Mouse (Mus musculus) activated CD4-positive, CD25-positive, alpha-beta regulatory T cell, adult 9 weeks (primary cell): ENCODE measurements around the gene Plk4. TPM values are rescaled to one million over a fixed set of nuclear protein-coding genes. Genes with fewer than 3 reads are reported as not detected.

Source experiments
- polyA plus RNA-seq: library from polyadenylated mRNA; unstranded; fragments of 100-300 nt; shearing (Covaris generic); gene quantifications from one replicate; pipeline ENCODE4 v1.2.1, GENCODE M21; 2017

Gene Plk4
- polyA plus RNA-seq, result 15.4 TPM

GRCm38 (mm10) chr3:40799530-40800372 lies at the start of gene Plk4:
Gene Plk4 (plus strand): TSS chr3:40800019.

DNA sequence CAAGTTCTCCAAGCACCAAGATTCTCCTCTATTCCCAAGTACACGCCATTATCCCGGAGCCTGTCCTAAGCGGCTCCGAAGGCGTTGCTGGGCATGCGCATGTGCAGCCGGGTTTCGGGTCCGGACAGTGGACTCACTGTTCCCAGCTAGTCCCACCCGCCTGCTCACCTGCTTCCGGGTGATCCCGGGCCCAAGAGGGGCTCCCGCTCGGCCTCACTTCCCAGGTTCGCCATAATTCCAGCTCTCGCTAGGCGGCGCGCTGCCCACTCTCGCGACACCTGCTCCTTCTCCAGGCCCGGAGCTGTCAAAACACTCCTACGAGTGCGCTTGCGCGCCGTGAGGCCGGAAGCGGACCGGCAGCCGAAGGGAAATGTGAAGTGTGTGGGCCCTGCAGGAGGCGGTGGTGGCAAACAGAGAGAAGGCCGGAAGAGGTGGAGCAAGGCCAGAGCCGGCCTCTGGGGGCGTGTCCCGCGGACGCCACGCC lies 46.7 kb downstream of the Plk4 start, which contains the start of gene Mfsd8:
Mfsd8 (minus strand) TSS at position 414 of the 484 bp plus-strand sequence.

GRCm38 (mm10) chr3:40846957-40847017 lies 47.0 kb downstream of the Plk4 start, which contains the start of gene Abhd18:
Gene Abhd18 (plus strand): TSS chr3:40846970.

Other genes starting within 250 kb of the Plk4 start
- not detected for gene Slc25a31, start 91.2 kb upstream of the Plk4 start, polyA plus RNA-seq
- 42.0 TPM for gene Hspa4l, start 55.5 kb upstream of the Plk4 start, polyA plus RNA-seq
- gene Mfsd8, start 46.9 kb downstream of the Plk4 start, polyA plus RNA-seq, result 18.1 TPM
- 23.7 TPM for gene Abhd18, start 47.0 kb downstream of the Plk4 start, polyA plus RNA-seq
- 0.90 TPM for gene 1700034I23Rik, start 102.5 kb downstream of the Plk4 start, polyA plus RNA-seq
- 19.9 TPM for gene Larp1b, start 149.8 kb downstream of the Plk4 start, polyA plus RNA-seq